Mouse (Mus musculus) adipocyte (in vitro differentiated cells): ENCODE data around the gene Gm20834.
"Not testable (repeated sequence)": the region's sequence is repeated elsewhere in the genome, so short reads cannot be mapped to it uniquely, and the experiment has no call there.

Experiments
- DNase-seq: peaks from one replicate; pipeline ENCODE4 v3.0.0-alpha.2; 2016; ENCODE audit warnings: low spot score

Gene Gm20834

DNA sequence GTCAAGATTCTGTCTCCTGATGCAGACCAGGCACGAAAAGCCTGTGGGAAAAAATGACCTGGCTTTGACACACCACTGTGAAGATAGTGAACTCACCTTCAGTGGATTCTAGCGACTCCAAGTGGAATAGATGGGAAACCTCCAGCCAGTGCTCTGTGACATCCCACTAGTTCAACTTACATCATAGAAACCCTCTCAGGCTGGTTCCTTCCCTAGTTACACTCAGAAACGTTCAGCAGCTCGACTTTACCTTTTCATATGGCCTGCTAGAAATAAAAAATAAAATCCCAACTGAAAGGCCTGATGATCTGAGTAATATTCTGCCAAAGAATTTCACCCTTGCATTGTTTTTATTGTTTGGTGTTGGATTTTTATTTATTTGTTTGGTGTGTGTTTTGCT is at the start of gene Gm20834:
Gene Gm20834, minus strand, starts transcription at position 101 of the 400 bp plus-strand sequence.
- not testable (repeated sequence) for DNase-seq
